Mouse (Mus musculus) embryonic facial prominence, embryonic 14.5 days (tissue): ENCODE data around the gene Vti1a. TPM values are rescaled to one million over a fixed set of nuclear protein-coding genes. Genes with fewer than 3 reads are reported as not detected.

Source experiments
- ATAC-seq: fragments of 200-750 bp; cut with Nextera tagmentation; 2 replicates; pipeline ENCODE4 v1.8.0; 2017; ENCODE audit warnings: low read depth, moderate number of reproducible peaks, moderate TSS enrichment
- DNase-seq: peaks from one replicate; pipeline ENCODE4 v3.0.0-alpha.2; 2015; ENCODE audit warnings: low spot score
- H3K27ac ChIP-seq: fragments of 300-500 bp; sonication (generic); replicated peaks from 2 replicates; pipeline ENCODE4 v1.5.1; 2014; ENCODE audit warnings: low read depth, mild to moderate bottlenecking, low read length, moderate library complexity
- H3K27me3 ChIP-seq: fragments of 300-500 bp; sonication (generic); replicated peaks from 2 replicates; pipeline ENCODE4 v1.6.1; 2014; ENCODE audit warnings: low read length; ENCODE audit not compliant: control insufficient read depth, insufficient read depth
- H3K36me3 ChIP-seq: fragments of 300-500 bp; sonication (generic); 2 replicates; pipeline ENCODE4 v1.6.1; 2014; ENCODE audit warnings: low read length, mixed read lengths; ENCODE audit not compliant: control insufficient read depth, insufficient read depth
- H3K4me1 ChIP-seq: fragments of 300-500 bp; sonication (generic); 2 replicates; pipeline ENCODE4 v1.6.1; 2014; ENCODE audit warnings: antibody characterized with exemption, low read length; ENCODE audit not compliant: control insufficient read depth, insufficient read depth
- H3K4me2 ChIP-seq: fragments of 300-500 bp; sonication (generic); 2 replicates; pipeline ENCODE4 v1.6.1; 2014; ENCODE audit warnings: low read depth, mild to moderate bottlenecking, low read length, moderate library complexity, mixed read lengths
- H3K4me3 ChIP-seq: fragments of 300-500 bp; sonication (generic); 2 replicates; pipeline ENCODE4 v1.5.1; 2014; ENCODE audit warnings: low read depth, mild to moderate bottlenecking, low read length
- H3K9ac ChIP-seq: fragments of 300-500 bp; sonication (generic); 2 replicates; pipeline ENCODE4 v1.6.1; 2014; ENCODE audit warnings: low read depth, mild to moderate bottlenecking, low read length, moderate library complexity, mixed read lengths
- H3K9me3 ChIP-seq: fragments of 300-500 bp; sonication (generic); 2 replicates; pipeline ENCODE4 v1.6.1; 2016; ENCODE audit warnings: low read length; ENCODE audit not compliant: control insufficient read depth
- WGBS: fragments of 180-500 bp; shearing (Covaris S2); extraction: QIAGEN DNeasy Blood & Tissue Kit; methylation state at CpG from one replicate; pipeline ENCODE4 v1.1.7; 2014; 5-methylcytosine and 5-hydroxymethylcytosine counted together
- polyA plus RNA-seq: library from polyadenylated mRNA; unstranded; fragments of >200 nt; fragmentation: Nextera tagmentation; extraction: Ambion mirVana; gene quantifications from 2 replicates; pipeline ENCODE4 v1.2.1, GENCODE M21; 2014

Vti1a gene
- polyA plus RNA-seq, 1 experiment from 2014 or later: 17.0 TPM

GRCm38 (mm10) chr19:55297961-55298360 is 18.1 kb upstream of the Vti1a start:
- WGBS: 76% methylated on average over 5 of the region's 5 CpGs

GRCm38 (mm10) chr19:55299378-55299777 is 16.7 kb upstream of the Vti1a start:
- no peak for ATAC-seq

More at GRCm38 (mm10) chr19:55297961-55298360, 18.1 kb upstream of the Vti1a start:
- no peak overlapping the region for H3K27ac ChIP-seq
- peaks cover 73% of the 10 kb centered on the region for H3K36me3 ChIP-seq
- DNase-seq: no peak
- no peak overlapping the region for H3K9ac ChIP-seq
- H3K4me1 ChIP-seq: no peaks in the 10 kb centered on the region
- H3K9me3 ChIP-seq: no peaks in the 10 kb centered on the region
- ATAC-seq: no peak
- no peak overlapping the region for H3K4me2 ChIP-seq
- H3K4me3 ChIP-seq: no peak overlapping the region
- H3K27me3 ChIP-seq: no peaks in the 10 kb centered on the region

GRCm38 (mm10) chr19:55300525-55300924 is 15.6 kb upstream of the Vti1a start:
- H3K9me3 ChIP-seq: no peaks in the 10 kb centered on the region
- peaks cover 79% of the 10 kb centered on the region for H3K36me3 ChIP-seq
- no peaks in the 10 kb centered on the region for H3K4me1 ChIP-seq
- no peak overlapping the region for H3K27ac ChIP-seq
- ATAC-seq (no peak), DNase-seq (no peak)
- no peaks in the 10 kb centered on the region for H3K27me3 ChIP-seq
- WGBS: 85% methylated on average over 3 of the region's 3 CpGs
- no peak overlapping the region for H3K4me2 ChIP-seq
- H3K4me3 ChIP-seq: no peak overlapping the region
- no peak overlapping the region for H3K9ac ChIP-seq

More at GRCm38 (mm10) chr19:55299378-55299777, 16.7 kb upstream of the Vti1a start:
- Histone ChIP-seq H3K27me3 (no peaks in the 10 kb centered on the region), H3K4me2 (no peak overlapping the region), H3K27ac (no peak overlapping the region), H3K4me1 (no peaks in the 10 kb centered on the region), H3K36me3 (peaks cover 85% of the 10 kb centered on the region), H3K4me3 (no peak overlapping the region), H3K9me3 (no peaks in the 10 kb centered on the region), H3K9ac (no peak overlapping the region)
- 91% methylated on average over 1 of the region's 1 CpGs for WGBS
- no peak for DNase-seq

- DNase-seq (peak; percentile 53), ATAC-seq (no peak)
- peaks cover 72% of the 10 kb centered on the region for H3K36me3 ChIP-seq
- H3K9ac ChIP-seq: no peak overlapping the region
- no peak overlapping the region for H3K4me2 ChIP-seq
- H3K4me3 ChIP-seq: no peak overlapping the region
- H3K27me3 ChIP-seq: no peaks in the 10 kb centered on the region
- no peaks in the 10 kb centered on the region for H3K9me3 ChIP-seq
- H3K4me1 ChIP-seq: no peaks in the 10 kb centered on the region
- no peak overlapping the region for H3K27ac ChIP-seq
Measured at GRCm38 (mm10) chr19:55305024-55305423, 11.1 kb upstream of the Vti1a start.

- 83% methylated on average over 8 of the region's 8 CpGs for WGBS
- Histone ChIP-seq H3K9ac (no peak overlapping the region), H3K27me3 (no peaks in the 10 kb centered on the region), H3K4me3 (no peak overlapping the region), H3K4me2 (no peak overlapping the region), H3K9me3 (no peaks in the 10 kb centered on the region), H3K4me1 (peaks cover 13% of the 10 kb centered on the region), H3K36me3 (peaks cover 56% of the 10 kb centered on the region), H3K27ac (no peak overlapping the region)
- ATAC-seq (no peak), DNase-seq (no peak)
Measured at GRCm38 (mm10) chr19:55311874-55312273, 4.2 kb upstream of the Vti1a start.

GRCm38 (mm10) chr19:55313649-55314048 is 2.4 kb upstream of the Vti1a start:
- ATAC-seq (no peak), DNase-seq (no peak)
- H3K9ac ChIP-seq: no peak overlapping the region
- H3K36me3 ChIP-seq: peaks cover 43% of the 10 kb centered on the region
- peaks cover 16% of the 10 kb centered on the region for H3K4me1 ChIP-seq
- no peaks in the 10 kb centered on the region for H3K9me3 ChIP-seq
- no peak overlapping the region for H3K27ac ChIP-seq
- H3K4me3 ChIP-seq: no peak overlapping the region
- WGBS: 89% methylated on average over 2 of the region's 2 CpGs
- H3K27me3 ChIP-seq: no peaks in the 10 kb centered on the region
- no peak overlapping the region for H3K4me2 ChIP-seq

- Histone ChIP-seq H3K4me3 (peak within 1 kb of the TSS; percentile 89), H3K27me3 (no peaks in the 10 kb centered on the region), H3K36me3 (peaks cover 24% of the 10 kb centered on the region), H3K27ac (peak within 1 kb of the TSS; percentile 93), H3K9me3 (no peaks in the 10 kb centered on the region), H3K4me1 (peaks cover 16% of the 10 kb centered on the region), H3K9ac (peak within 1 kb of the TSS; percentile 85), H3K4me2 (peak within 1 kb of the TSS; percentile 94)
- peak; percentile 81 for DNase-seq
- under 1% methylated on average over 59 of the region's 60 CpGs for WGBS
- ATAC-seq: peak; percentile 81
Measured at GRCm38 (mm10) chr19:55315452-55316108, 515 bp upstream of the Vti1a start, which contains the start of gene Zdhhc6. Gene Zdhhc6 (minus strand): TSS chr19:55316032.

- no peak for ATAC-seq
- H3K9ac ChIP-seq: peak overlapping the region; percentile 85
- no peak overlapping the region for H3K27ac ChIP-seq
- no peaks in the 10 kb centered on the region for H3K9me3 ChIP-seq
- 53% methylated on average over 10 of the region's 10 CpGs for WGBS
- H3K27me3 ChIP-seq: no peaks in the 10 kb centered on the region
- peak overlapping the region; percentile 94 for H3K4me2 ChIP-seq
- no peak for DNase-seq
- peak overlapping the region; percentile 89 for H3K4me3 ChIP-seq
- H3K4me1 ChIP-seq: peaks cover 16% of the 10 kb centered on the region
- H3K36me3 ChIP-seq: peaks cover 11% of the 10 kb centered on the region; the same call in 1 of the 2 replicates
Measured at GRCm38 (mm10) chr19:55316901-55317300, 806 bp downstream of the Vti1a start.

GRCm38 (mm10) chr19:55319036-55319435 is 2.9 kb downstream of the Vti1a start:
- no peak overlapping the region for H3K4me2 ChIP-seq
- DNase-seq: no peak
- H3K27ac ChIP-seq: no peak overlapping the region
- peaks cover 18% of the 10 kb centered on the region; the same call in 1 of the 2 replicates for H3K36me3 ChIP-seq
- no peaks in the 10 kb centered on the region for H3K9me3 ChIP-seq
- no peak overlapping the region for H3K4me3 ChIP-seq
- H3K9ac ChIP-seq: no peak overlapping the region
- ATAC-seq: no peak
- H3K4me1 ChIP-seq: peaks cover 16% of the 10 kb centered on the region
- WGBS: 77% methylated on average over 3 of the region's 3 CpGs
- no peaks in the 10 kb centered on the region for H3K27me3 ChIP-seq
